Mouse (Mus musculus) forebrain, postnatal 0 days (tissue): ENCODE results near the gene Glb1l. TPM values are rescaled to one million over a fixed set of nuclear protein-coding genes. Genes with fewer than 3 reads are reported as not detected.

Experiments
- ATAC-seq: fragments of 200-750 bp; cut with Nextera tagmentation; 2 replicates; pipeline ENCODE4 v1.8.0; 2017; ENCODE audit warnings: mild to moderate bottlenecking, moderate library complexity
- DNase-seq: peaks from one replicate; pipeline ENCODE4 v3.0.0-alpha.2; 2015
- H3K27ac ChIP-seq: fragments of 300-500 bp; sonication (generic); 2 replicates; pipeline ENCODE4 v1.5.1; 2014; ENCODE audit warnings: low read depth, mild to moderate bottlenecking, antibody characterized with exemption, low read length, moderate library complexity, mixed read lengths
- H3K27me3 ChIP-seq: fragments of 300-500 bp; sonication (generic); 2 replicates; pipeline ENCODE4 v1.6.1; 2014; ENCODE audit warnings: mild to moderate bottlenecking, low read length, mixed read lengths; ENCODE audit not compliant: insufficient read depth
- H3K36me3 ChIP-seq: fragments of 300-500 bp; sonication (generic); 2 replicates; pipeline ENCODE4 v1.6.1; 2014; ENCODE audit warnings: mild to moderate bottlenecking, moderate library complexity; ENCODE audit not compliant: insufficient read depth
- H3K4me1 ChIP-seq: fragments of 300-500 bp; sonication (generic); 2 replicates; pipeline ENCODE4 v1.6.1; 2014; ENCODE audit warnings: antibody characterized with exemption; ENCODE audit not compliant: insufficient read depth
- H3K4me2 ChIP-seq: fragments of 300-500 bp; sonication (generic); 2 replicates; pipeline ENCODE4 v1.6.1; 2014; ENCODE audit warnings: low read depth, mild to moderate bottlenecking, moderate library complexity
- H3K4me3 ChIP-seq: fragments of 300-500 bp; sonication (generic); 2 replicates; pipeline ENCODE4 v1.5.1; 2014; ENCODE audit warnings: low read depth, low read length, mixed read lengths
- H3K9ac ChIP-seq: fragments of 300-500 bp; sonication (generic); 2 replicates; pipeline ENCODE4 v1.6.1; 2014; ENCODE audit warnings: mild to moderate bottlenecking
- H3K9me3 ChIP-seq: fragments of 300-500 bp; sonication (generic); 2 replicates; pipeline ENCODE4 v1.6.1; 2016; ENCODE audit warnings: low read length
- CTCF ChIP-seq: sonication (generic); IDR thresholded peaks from 2 replicates; pipeline ENCODE4 v1.5.1; 2016; ENCODE audit warnings: antibody characterized with exemption, control low read depth, low read depth
- WGBS: fragments of 180-500 bp; shearing (Covaris S2); extraction: QIAGEN DNeasy Blood & Tissue Kit; methylation state at CpG from one replicate; pipeline ENCODE4 v1.1.7; 2014; 5-methylcytosine and 5-hydroxymethylcytosine counted together
- polyA plus RNA-seq: library from polyadenylated mRNA; unstranded; fragments of >200 nt; fragmentation: Nextera tagmentation; extraction: Ambion mirVana; gene quantifications from 2 replicates; pipeline ENCODE4 v1.2.1, GENCODE M21; 2015
- total RNA-seq: library from RNA; depleted of rRNA; stranded (reverse); fragments of >200 nt; gene quantifications from 2 replicates; pipeline ENCODE4 v1.2.3, GENCODE M21; 2014

The Glb1l gene
- total and polyA plus RNA-seq, 2 experiments from 2014 or later: 12.4 to 15.0 TPM

GRCm38 (mm10) chr1:75251112-75251970 lies 40.7 kb upstream of the Glb1l start:
- Histone ChIP-seq H3K27me3 (no peaks in the 10 kb centered on the region), H3K4me3 (0 out of 2 replicates have a peak overlapping the region, but pooled peaks have one; percentile 5), H3K9ac (peak overlapping the region; percentile 22), H3K27ac (no peak overlapping the region), H3K36me3 (no peaks in the 10 kb centered on the region), H3K9me3 (no peaks in the 10 kb centered on the region), H3K4me1 (no peaks in the 10 kb centered on the region), H3K4me2 (peak overlapping the region; percentile 48)
- ATAC-seq (peak; percentile 19; the same call in 1 of the 2 replicates), DNase-seq (peak; percentile 70)
- TF ChIP-seq CTCF: peak; percentile 74
- WGBS: 4% methylated on average over 22 of the region's 22 CpGs

DNA sequence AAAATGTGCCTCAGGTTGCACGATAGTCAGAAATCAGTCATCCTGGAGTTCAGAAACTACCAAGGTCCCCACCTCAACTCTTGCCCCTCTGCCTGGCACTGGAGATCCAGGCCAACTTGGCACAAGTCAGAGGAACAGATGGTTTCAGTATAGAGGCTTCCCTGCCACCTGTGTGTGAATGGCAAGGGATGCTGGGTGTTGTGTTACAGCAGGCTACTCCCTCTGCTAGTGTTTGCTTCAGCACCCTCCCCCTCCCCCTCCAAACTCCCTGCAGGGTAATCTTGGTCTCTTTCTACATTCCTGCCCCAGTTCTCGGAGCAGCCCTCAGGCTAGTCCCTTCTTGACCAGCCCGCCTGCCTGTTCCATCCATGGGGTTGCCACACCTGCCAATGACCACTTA lies 39.9 kb upstream of the Glb1l start:
- no peak overlapping the region for H3K27ac ChIP-seq
- H3K4me2 ChIP-seq: no peak overlapping the region
- no peak overlapping the region for H3K4me3 ChIP-seq
- H3K9me3 ChIP-seq: no peaks in the 10 kb centered on the region
- H3K27me3 ChIP-seq: no peaks in the 10 kb centered on the region
- DNase-seq: no peak
- H3K9ac ChIP-seq: no peak overlapping the region
- 48% methylated on average over 3 of the region's 3 CpGs for WGBS
- ATAC-seq: no peak
- no peaks in the 10 kb centered on the region for H3K36me3 ChIP-seq
- TF ChIP-seq CTCF: no peak
- H3K4me1 ChIP-seq: no peaks in the 10 kb centered on the region

DNA sequence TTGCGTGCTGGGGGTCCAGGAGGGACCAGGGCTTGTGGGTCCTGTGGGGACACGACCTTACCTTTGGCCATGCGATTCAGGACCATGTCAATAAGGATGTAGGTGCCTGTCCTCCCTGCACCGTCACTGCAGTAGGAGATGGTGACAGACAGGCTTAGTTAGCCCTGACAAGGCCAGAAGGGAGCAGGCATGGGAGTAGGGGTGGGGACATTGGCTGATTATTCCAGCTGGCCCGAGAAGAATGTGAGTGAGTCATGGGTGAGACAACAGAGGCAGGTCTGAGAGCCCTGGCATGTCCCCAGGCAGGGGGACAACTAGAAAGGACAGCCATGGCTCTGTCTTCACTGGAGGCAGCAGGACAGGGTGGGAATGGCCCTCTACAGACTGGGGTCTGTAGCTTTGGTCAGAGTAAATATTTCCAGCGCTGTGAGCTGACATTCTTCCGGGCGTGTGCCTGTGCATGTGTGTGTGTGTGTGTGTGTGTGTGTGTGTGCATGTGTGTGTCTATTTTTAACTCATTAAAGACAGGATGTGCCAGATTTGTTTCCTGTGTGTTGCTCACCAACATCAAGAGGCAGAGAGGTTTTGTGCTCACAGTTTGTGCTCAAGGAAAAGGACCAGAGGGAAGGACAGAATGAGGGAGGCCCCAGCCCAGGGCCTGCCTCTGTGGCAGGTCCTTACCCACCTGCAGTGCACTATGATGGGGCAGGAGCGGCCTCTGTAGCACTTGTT lies 37.6 kb upstream of the Glb1l start:
- Histone ChIP-seq H3K4me1 (no peaks in the 10 kb centered on the region), H3K4me3 (no peak overlapping the region), H3K36me3 (peaks cover 7% of the 10 kb centered on the region; the same call in 1 of the 2 replicates), H3K9ac (no peak overlapping the region), H3K4me2 (no peak overlapping the region), H3K27ac (no peak overlapping the region), H3K9me3 (no peaks in the 10 kb centered on the region), H3K27me3 (no peaks in the 10 kb centered on the region)
- DNase-seq (no peak), ATAC-seq (no peak)
- TF ChIP-seq CTCF: no peak
- 42% methylated on average over 9 of the region's 9 CpGs for WGBS

GRCm38 (mm10) chr1:75247071-75247930 lies 36.7 kb upstream of the Glb1l start:
- Histone ChIP-seq H3K4me2 (no peak overlapping the region), H3K36me3 (peaks cover 8% of the 10 kb centered on the region; the same call in 1 of the 2 replicates), H3K9ac (no peak overlapping the region), H3K4me1 (no peaks in the 10 kb centered on the region), H3K4me3 (no peak overlapping the region), H3K9me3 (no peaks in the 10 kb centered on the region), H3K27me3 (no peaks in the 10 kb centered on the region), H3K27ac (no peak overlapping the region)
- WGBS: 79% methylated on average over 16 of the region's 16 CpGs
- no peak for DNase-seq
- no peak for TF ChIP-seq CTCF
- ATAC-seq: no peak

DNA sequence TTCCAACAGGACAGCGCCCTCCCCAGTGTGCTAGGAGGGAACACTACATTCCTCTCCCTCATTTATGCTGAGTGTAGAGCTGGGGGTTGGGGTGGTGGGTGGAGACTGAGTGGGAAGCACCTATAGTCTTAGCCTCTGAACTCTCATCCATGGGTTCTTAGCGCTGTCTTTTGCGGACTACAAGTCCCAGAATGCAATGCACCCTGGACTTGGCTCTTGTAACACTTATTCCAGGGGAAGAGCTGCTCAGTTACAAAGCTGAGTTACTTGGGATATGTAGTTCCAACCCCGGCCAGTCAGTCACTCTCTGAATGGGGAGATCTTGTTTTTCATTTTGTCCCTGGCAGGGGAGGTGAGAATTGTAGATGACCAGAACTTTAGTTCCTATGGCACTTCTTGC lies 34.2 kb upstream of the Glb1l start:
- H3K27me3 ChIP-seq: no peaks in the 10 kb centered on the region
- TF ChIP-seq CTCF: no peak
- no peak overlapping the region for H3K4me3 ChIP-seq
- no peaks in the 10 kb centered on the region for H3K4me1 ChIP-seq
- ATAC-seq (peak; percentile 90), DNase-seq (peak; percentile 81)
- no peak overlapping the region for H3K27ac ChIP-seq
- no peak overlapping the region for H3K4me2 ChIP-seq
- no peak overlapping the region for H3K9ac ChIP-seq
- WGBS: 17% methylated on average over 4 of the region's 4 CpGs
- H3K9me3 ChIP-seq: no peaks in the 10 kb centered on the region
- H3K36me3 ChIP-seq: peaks cover 19% of the 10 kb centered on the region

- WGBS: 89% methylated on average over 12 of the region's 12 CpGs
- H3K27me3 ChIP-seq: no peaks in the 10 kb centered on the region
- no peak for TF ChIP-seq CTCF
- H3K4me2 ChIP-seq: no peak overlapping the region
- no peaks in the 10 kb centered on the region for H3K9me3 ChIP-seq
- H3K27ac ChIP-seq: no peak overlapping the region
- no peak overlapping the region for H3K9ac ChIP-seq
- ATAC-seq: no peak
- DNase-seq: no peak
- H3K4me1 ChIP-seq: no peaks in the 10 kb centered on the region
- peaks cover 23% of the 10 kb centered on the region for H3K36me3 ChIP-seq
- H3K4me3 ChIP-seq: no peak overlapping the region
Observed at GRCm38 (mm10) chr1:75244175-75244826, 33.7 kb upstream of the Glb1l start.
